Mouse (Mus musculus): ENCODE results near the gene Btbd17. TPM values are rescaled to one million over a fixed set of nuclear protein-coding genes. Genes with fewer than 3 reads are reported as not detected.

The Btbd17 gene
- total RNA-seq, 2 experiments from 2014 or later = 22.6 to 26.4 TPM

- intact Hi-C loops (cut with DNase I) = loop anchor here (2.0 to 5.0 kb wide), 2 partner anchors 43 to 110 kb away; partner anchors contain the start of gene Ttyh2
These were observed 8.1 kb downstream of the Btbd17 start for GRCm38 (mm10) chr11:114787611-114788010.

GRCm38 (mm10) chr11:114786326-114786725 lies 9.4 kb downstream of the Btbd17 start:
- intact Hi-C loops (cut with DNase I) = loop anchor here (5.0 kb wide), 1 partner anchor 109 kb away; the partner anchor contains the start of gene Ttyh2
- DNase-seq (ENCODE audit: extremely low spot score in 1 of 2, low spot score in 2 of 2) = peak in 1 of 2 experiments; percentile 59

More at GRCm38 (mm10) chr11:114787611-114788010, 8.1 kb downstream of the Btbd17 start:
- no peak for DNase-seq (ENCODE audit: extremely low spot score in 1 of 2, low spot score in 2 of 2)

- no peak for DNase-seq (ENCODE audit: extremely low spot score in 1 of 2, low spot score in 2 of 2)
- intact Hi-C loops (cut with DNase I) = loop anchor here (5.0 kb wide), 1 partner anchor 109 kb away; the partner anchor contains the start of gene Ttyh2
These were observed 9.9 kb downstream of the Btbd17 start for GRCm38 (mm10) chr11:114785892-114786291.

GRCm38 (mm10) chr11:114780076-114780475 lies 15.7 kb downstream of the Btbd17 start:
- intact Hi-C loops (cut with DNase I) = no loop called here
- DNase-seq (ENCODE audit: extremely low spot score in 1 of 2, low spot score in 2 of 2) = no peak

GRCm38 (mm10) chr11:114771896-114772295 lies 23.8 kb downstream of the Btbd17 start:
- no peak for DNase-seq (ENCODE audit: extremely low spot score in 1 of 2, low spot score in 2 of 2)
- intact Hi-C loops (cut with DNase I) = no loop called here

GRCm38 (mm10) chr11:114769911-114770310 lies 25.8 kb downstream of the Btbd17 start:
- peak in 1 of 2 experiments; percentile 63 for DNase-seq (ENCODE audit: extremely low spot score in 1 of 2, low spot score in 2 of 2)
- intact Hi-C loops (cut with DNase I) = no loop called here

- peak in 1 of 2 experiments; percentile 65 for DNase-seq (ENCODE audit: extremely low spot score in 1 of 2, low spot score in 2 of 2)
These were observed 30.6 kb downstream of the Btbd17 start, which contains the start of gene Kif19a for GRCm38 (mm10) chr11:114764820-114765818. Gene Kif19a (plus strand): TSS chr11:114765388.

GRCm38 (mm10) chr11:114747564-114748138 lies 48.1 kb downstream of the Btbd17 start:
- intact Hi-C loops (cut with DNase I) = loop anchor here (5.0 kb wide), 1 partner anchor 165 kb away; no protein-coding TSS in a partner anchor
- DNase-seq (ENCODE audit: extremely low spot score in 1 of 2, low spot score in 2 of 2) = no peak

More at GRCm38 (mm10) chr11:114764820-114765818, 30.6 kb downstream of the Btbd17 start, which contains the start of gene Kif19a:
- intact Hi-C loops (cut with DNase I) = no loop called here

GRCm38 (mm10) chr11:114745134-114745533 lies 50.6 kb downstream of the Btbd17 start:
- intact Hi-C loops (cut with DNase I) = loop anchor here (2.0 to 5.0 kb wide), 2 partner anchors 44 to 167 kb away; no protein-coding TSS in a partner anchor

GRCm38 (mm10) chr11:114741451-114741850 lies 54.3 kb downstream of the Btbd17 start:
- DNase-seq (ENCODE audit: extremely low spot score in 1 of 2, low spot score in 2 of 2) = no peak
- intact Hi-C loops (cut with DNase I) = no loop called here

More at GRCm38 (mm10) chr11:114745134-114745533, 50.6 kb downstream of the Btbd17 start:
- DNase-seq (ENCODE audit: extremely low spot score in 1 of 2, low spot score in 2 of 2) = peak; percentile 83 to 91

Other genes with a start within 250 kb of the Btbd17 start
- gene Rpl38, start 127.4 kb downstream of the Btbd17 start, total RNA-seq (2021) = 100 to 1,000 TPM; 902 to 927 TPM
- gene Ttyh2, start 120.5 kb downstream of the Btbd17 start, total RNA-seq (2021) = 10 to 100 TPM; 21.7 TPM
- 1 to 10 TPM in 1 of 2 experiments, under 1 TPM in 1; 0.59 to 1.0 TPM for gene Dnaic2, start 68.5 kb downstream of the Btbd17 start, total RNA-seq (2021)
- gene Kif19a, start 30.6 kb downstream of the Btbd17 start, total RNA-seq (2021) = 1 to 10 TPM; 4.0 to 8.7 TPM
- not detected for gene Gpr142, start 3.0 kb upstream of the Btbd17 start, total RNA-seq (2021)
- gene Gprc5c, start 55.2 kb upstream of the Btbd17 start, total RNA-seq (2021) = 1 to 10 TPM; 4.1 to 4.4 TPM
- under 1 TPM; 0.43 to 0.58 TPM for gene Cd300a, start 94.1 kb upstream of the Btbd17 start, total RNA-seq (2021)
- not detected for gene Cd300lb, start 138.4 kb upstream of the Btbd17 start, total RNA-seq (2021)
- not detected for gene Cd300c, start 173.2 kb upstream of the Btbd17 start, total RNA-seq (2021)
- under 1 TPM in 1 of 2 experiments, not detected in 1; 0.16 TPM for gene Cd300ld, start 194.0 kb upstream of the Btbd17 start, total RNA-seq (2021)
- gene Cd300c2, start 205.9 kb upstream of the Btbd17 start, total RNA-seq (2021) = 1 to 10 TPM; 2.9 to 3.2 TPM
- gene Cd300ld2, start 220.2 kb upstream of the Btbd17 start, total RNA-seq (2021) = not detected
- under 1 TPM in 1 of 2 experiments, not detected in 1; 0.66 TPM for gene Cd300ld4, start 231.1 kb upstream of the Btbd17 start, total RNA-seq (2021)
- gene Cd300ld5, start 241.8 kb upstream of the Btbd17 start, total RNA-seq (2021) = not detected